Mouse (Mus musculus): ENCODE results near the gene Alb. TPM values are rescaled to one million over a fixed set of nuclear protein-coding genes. Genes with fewer than 3 reads are reported as not detected.

Alb gene
- total RNA-seq (2023) = not detected

GRCm38 (mm10) chr5:90460619-90461018, at the start of gene Alb:
Alb (plus strand) TSS chr5:90460897.

DNA sequence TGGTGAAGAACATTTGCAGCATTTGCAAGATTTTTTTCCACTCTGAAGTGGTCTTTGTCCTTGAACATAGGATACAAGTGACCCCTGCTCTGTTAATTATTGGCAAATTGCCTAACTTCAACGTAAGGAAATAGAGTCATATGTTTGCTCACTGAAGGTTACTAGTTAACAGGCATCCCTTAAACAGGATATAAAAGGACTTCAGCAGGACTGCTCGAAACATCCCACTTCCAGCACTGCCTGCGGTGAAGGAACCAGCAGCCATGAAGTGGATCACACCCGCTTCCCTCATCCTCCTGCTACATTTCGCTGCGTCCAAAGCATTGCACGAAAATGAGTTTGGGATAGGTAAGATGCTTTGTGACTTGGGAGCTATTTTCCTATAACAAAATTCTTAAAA, 29.8 kb downstream of the Alb start, which contains the start of gene Afp:
Gene Afp (plus strand): TSS at position 220 of the 400 bp plus-strand sequence.

GRCm38 (mm10) chr5:90518356-90519100, 57.8 kb downstream of the Alb start, which contains the start of gene Afm:
Afm (plus strand) TSS chr5:90518932.

Other genes with a start within 250 kb of the Alb start
- gene Cox18, start 236.9 kb upstream of the Alb start, total RNA-seq (2023) = 30.3 TPM
- gene Ankrd17, start 94.3 kb upstream of the Alb start, total RNA-seq (2023) = 151 TPM
- gene Gm9958, start 93.7 kb upstream of the Alb start, total RNA-seq (2023) = 3.3 TPM
- 9.4 TPM for gene Afp, start 29.8 kb downstream of the Alb start, total RNA-seq (2023)
- not detected for gene Afm, start 58.0 kb downstream of the Alb start, total RNA-seq (2023)
- gene 5830473C10Rik, start 100.2 kb downstream of the Alb start, total RNA-seq (2023) = not detected
- not detected for gene Rassf6, start 179.8 kb downstream of the Alb start, total RNA-seq (2023)